Mouse (Mus musculus) stomach, embryonic 16.5 days (tissue): ENCODE measurements at regions not wholly inside any gene's neighbourhood (a gene's known extent, or its start where the extent isn't known, plus 50 kb on each side); places are given as distances from the start of the nearest gene placed in this dataset. TPM values are rescaled to one million over a fixed set of nuclear protein-coding genes. Genes with fewer than 3 reads are reported as not detected.

Experiments used
- ATAC-seq: fragments of 200-750 bp; cut with Nextera tagmentation; 2 replicates; pipeline ENCODE4 v1.8.0; 2017; ENCODE audit warnings: moderate number of reproducible peaks, moderate TSS enrichment; ENCODE audit not compliant: insufficient read depth, low FRiP score
- H3K27ac ChIP-seq: fragments of 300-500 bp; sonication (generic); 2 replicates; pipeline ENCODE4 v1.5.1; 2014; ENCODE audit warnings: low read length
- H3K27me3 ChIP-seq: fragments of 300-500 bp; sonication (generic); 2 replicates; pipeline ENCODE4 v1.6.1; 2014; ENCODE audit warnings: low read length, control low read depth, mixed read lengths; ENCODE audit not compliant: control insufficient read depth, insufficient read depth
- H3K36me3 ChIP-seq: fragments of 300-500 bp; sonication (generic); 2 replicates; pipeline ENCODE4 v1.6.1; 2014; ENCODE audit warnings: low read length; ENCODE audit not compliant: control insufficient read depth, insufficient read depth
- H3K4me1 ChIP-seq: fragments of 300-500 bp; sonication (generic); 2 replicates; pipeline ENCODE4 v1.6.1; 2014; ENCODE audit warnings: low read length, control low read depth, mixed read lengths; ENCODE audit not compliant: control insufficient read depth, insufficient read depth
- H3K4me2 ChIP-seq: fragments of 300-500 bp; sonication (generic); 2 replicates; pipeline ENCODE4 v1.6.1; 2014; ENCODE audit warnings: low read depth, low read length, mixed read lengths
- H3K4me3 ChIP-seq: fragments of 300-500 bp; sonication (generic); replicated peaks from 2 replicates; pipeline ENCODE4 v1.5.1; 2014; ENCODE audit warnings: mild to moderate bottlenecking, low read length
- H3K9ac ChIP-seq: fragments of 300-500 bp; sonication (generic); 2 replicates; pipeline ENCODE4 v1.6.1; 2014; ENCODE audit warnings: low read length
- H3K9me3 ChIP-seq: fragments of 300-500 bp; sonication (generic); replicated peaks from 2 replicates; pipeline ENCODE4 v1.6.1; 2016; ENCODE audit warnings: low read length, control low read depth; ENCODE audit not compliant: control insufficient read depth
- WGBS: fragments of 180-500 bp; shearing (Covaris S2); extraction: QIAGEN DNeasy Blood & Tissue Kit; methylation state at CpG from one replicate; pipeline ENCODE4 v1.1.7; 2014; 5-methylcytosine and 5-hydroxymethylcytosine counted together
- microRNA-seq: library from miRNA; unstranded; fragments of <30 nt; microRNA quantifications from one replicate; pipeline ENCODE4, GENCODE M21; 2016

GRCm38 (mm10) chr7:36596630-36597301 lies 101.2 kb upstream of the Tshz3 start:
- 76% methylated on average over 3 of the region's 3 CpGs for WGBS
- Histone ChIP-seq H3K9me3 (peaks cover 8% of the 10 kb centered on the region; the same call in 1 of the 2 replicates), H3K9ac (no peak overlapping the region), H3K36me3 (no peaks in the 10 kb centered on the region), H3K4me2 (no peak overlapping the region), H3K4me1 (0 out of 2 replicates have a peak, but pooled peaks cover 3% of the 10 kb centered on the region), H3K4me3 (no peak overlapping the region), H3K27me3 (no peaks in the 10 kb centered on the region), H3K27ac (no peak overlapping the region)
- ATAC-seq = no peak

GRCm38 (mm10) chr7:36605026-36605698 lies 92.8 kb upstream of the Tshz3 start:
- Histone ChIP-seq H3K4me2 (no peak overlapping the region), H3K4me1 (peaks cover 6% of the 10 kb centered on the region; the same call in 1 of the 2 replicates), H3K27ac (no peak overlapping the region), H3K9ac (no peak overlapping the region), H3K9me3 (no peaks in the 10 kb centered on the region), H3K36me3 (no peaks in the 10 kb centered on the region), H3K4me3 (no peak overlapping the region), H3K27me3 (no peaks in the 10 kb centered on the region)
- no peak for ATAC-seq
- 67% methylated on average over 18 of the region's 18 CpGs for WGBS

- H3K4me2 ChIP-seq = no peak overlapping the region
- H3K9me3 ChIP-seq = no peaks in the 10 kb centered on the region
- H3K27ac ChIP-seq = no peak overlapping the region
- no peak overlapping the region for H3K4me3 ChIP-seq
- H3K27me3 ChIP-seq = no peaks in the 10 kb centered on the region
- no peaks in the 10 kb centered on the region for H3K4me1 ChIP-seq
- no peak for ATAC-seq
- WGBS = 69% methylated on average over 6 of the region's 6 CpGs
- no peak overlapping the region for H3K9ac ChIP-seq
- H3K36me3 ChIP-seq = no peaks in the 10 kb centered on the region
Observed at GRCm38 (mm10) chr7:36620256-36620655, 77.7 kb upstream of the Tshz3 start.

GRCm38 (mm10) chr7:36644252-36644651 lies 53.7 kb upstream of the Tshz3 start:
- Histone ChIP-seq H3K4me3 (no peak overlapping the region), H3K4me1 (no peaks in the 10 kb centered on the region), H3K27ac (no peak overlapping the region), H3K4me2 (no peak overlapping the region), H3K27me3 (no peaks in the 10 kb centered on the region), H3K36me3 (no peaks in the 10 kb centered on the region), H3K9me3 (no peaks in the 10 kb centered on the region), H3K9ac (no peak overlapping the region)
- no peak for ATAC-seq
- WGBS = 56% methylated on average over 3 of the region's 3 CpGs

Small RNAs in the stretch of these regions (microRNA-seq; reads per million reads assigned to microRNA genes)
- gene Gm25247 = not detected
